24 mouse cellular contexts compared by ENCODE assay signal in the genomic region with DNA sequence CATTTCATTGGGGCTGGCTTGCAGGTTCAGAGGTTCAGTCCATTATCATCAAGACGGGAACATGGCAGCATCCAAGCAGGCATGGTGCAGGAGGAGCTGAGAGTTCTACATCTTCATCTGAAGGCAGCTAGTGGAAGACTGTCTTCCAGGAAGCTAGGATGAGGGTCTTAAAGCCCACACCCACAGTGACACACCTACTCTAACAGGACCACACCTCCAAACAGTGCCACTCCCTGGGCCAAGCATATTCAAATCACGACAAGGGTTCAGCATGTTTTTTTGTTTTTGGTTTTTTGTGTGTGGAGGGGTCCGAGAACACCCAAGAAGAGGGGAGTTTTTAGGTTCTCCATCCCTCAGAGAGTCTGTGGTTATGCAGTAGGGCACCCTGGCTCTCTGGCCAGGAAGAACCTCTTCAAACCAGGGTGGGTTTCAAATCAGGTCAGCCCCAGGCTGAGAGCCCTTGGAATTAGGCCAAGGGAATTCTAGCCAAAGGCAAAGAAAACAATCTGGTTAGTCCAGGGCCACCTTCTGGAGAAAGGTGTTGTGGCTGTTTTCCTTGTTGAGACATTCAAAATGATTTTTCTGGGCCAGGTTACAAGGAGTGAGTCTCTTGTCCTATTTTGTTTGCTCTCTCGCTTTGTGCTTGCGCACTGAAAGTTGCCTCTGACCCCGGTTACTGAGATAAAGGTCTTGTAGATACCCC. TPM values are rescaled to one million over a fixed set of nuclear protein-coding genes. Genes with fewer than 3 reads are reported as not detected.
"Had no signal": no experiment of that assay in that cellular context is flagged by ENCODE, and none has a peak within 500 bp of the region (broad histone marks: within the 10 kb centered on the region; RNA-seq: fewer than 3 reads in every experiment).

No protein-coding gene starts in this region.

- H3K27me3 ChIP-seq: neural tube, embryonic 15.5 days; stomach, embryonic 15.5 days had no signal

- DNase-seq: kidney, postnatal 25 days; layer of hippocampus, adult 9-11 months; layer of hippocampus, postnatal 36 days; liver, embryonic 13.5 days; lung, adult 2 months; lung, postnatal 14 days; lung, postnatal 4 days; retina, postnatal 1 day; right cerebral cortex, postnatal 25 days; spleen, adult 18-20 months; thymus, postnatal 25 days had no signal

- H3K27ac ChIP-seq: kidney, postnatal 0 days; layer of hippocampus, adult 2 months; left cerebral cortex, adult 2 months; liver, embryonic 13.5 days; midbrain, embryonic 12.5 days; midbrain, embryonic 15.5 days; neural tube, embryonic 12.5 days; neural tube, embryonic 15.5 days; stomach, embryonic 15.5 days had no signal

- ATAC-seq: midbrain, embryonic 15.5 days had no signal

- H3K9me3 ChIP-seq: liver, embryonic 13.5 days; midbrain, embryonic 12.5 days; midbrain, embryonic 15.5 days; neural tube, embryonic 12.5 days; neural tube, embryonic 15.5 days; stomach, embryonic 15.5 days had no signal

- H3K9ac ChIP-seq: liver, embryonic 13.5 days; midbrain, embryonic 12.5 days; midbrain, embryonic 15.5 days; neural tube, embryonic 12.5 days; neural tube, embryonic 15.5 days; stomach, embryonic 15.5 days had no signal

- H3K4me3 ChIP-seq: layer of hippocampus, adult 2 months; left cerebral cortex, adult 2 months; liver, embryonic 13.5 days; midbrain, embryonic 12.5 days; midbrain, embryonic 15.5 days; neural tube, embryonic 12.5 days; neural tube, embryonic 15.5 days; stomach, embryonic 15.5 days had no signal

- H3K4me2 ChIP-seq: liver, embryonic 13.5 days; midbrain, embryonic 12.5 days; midbrain, embryonic 15.5 days; neural tube, embryonic 12.5 days; neural tube, embryonic 15.5 days; stomach, embryonic 15.5 days had no signal

- H3K36me3 ChIP-seq: liver, embryonic 13.5 days; midbrain, embryonic 12.5 days; midbrain, embryonic 15.5 days; neural tube, embryonic 12.5 days; neural tube, embryonic 15.5 days; stomach, embryonic 15.5 days had no signal

RNA-seq across cellular contexts. Expression of gene 6030445D17Rik, which starts 5.4 kb away (rescaled TPM):
- polyA plus RNA-seq: liver, embryonic 13.5 days had no signal

RNA-seq across cellular contexts. Expression of gene Htr1d, which starts 33.3 kb away (rescaled TPM):
- total RNA-seq: liver, adult 2 months; megakaryocyte, adult 5-6 weeks had no signal
- polyA plus RNA-seq: liver, embryonic 13.5 days; liver, embryonic 16.5 days; lung, adult 2 months; lung, embryonic 16.5 days; thymus, postnatal 0 days had no signal
